Mouse (Mus musculus) neural tube, embryonic 14.5 days (tissue): ENCODE data around the gene Cdkn1a. TPM values are rescaled to one million over a fixed set of nuclear protein-coding genes. Genes with fewer than 3 reads are reported as not detected.

Experiments used
- ATAC-seq: fragments of 200-750 bp; cut with Nextera tagmentation; 2 replicates; pipeline ENCODE4 v1.8.0; 2017; ENCODE audit warnings: low read depth, mild to moderate bottlenecking, moderate TSS enrichment, moderate library complexity
- H3K27ac ChIP-seq: fragments of 300-500 bp; sonication (generic); 2 replicates; pipeline ENCODE4 v1.5.1; 2014; ENCODE audit warnings: low read depth, mild to moderate bottlenecking, control low read depth, low read length, moderate library complexity, mixed read lengths
- H3K27me3 ChIP-seq: fragments of 300-500 bp; sonication (generic); 2 replicates; pipeline ENCODE4 v1.6.1; 2014; ENCODE audit warnings: low read length; ENCODE audit not compliant: control insufficient read depth, insufficient read depth
- H3K36me3 ChIP-seq: fragments of 300-500 bp; sonication (generic); 2 replicates; pipeline ENCODE4 v1.6.1; 2014; ENCODE audit warnings: low read length, mixed read lengths; ENCODE audit not compliant: control insufficient read depth, insufficient read depth
- H3K4me1 ChIP-seq: fragments of 300-500 bp; sonication (generic); 2 replicates; pipeline ENCODE4 v1.6.1; 2014; ENCODE audit warnings: low read length; ENCODE audit not compliant: control insufficient read depth, insufficient read depth
- H3K4me2 ChIP-seq: fragments of 300-500 bp; sonication (generic); 2 replicates; pipeline ENCODE4 v1.6.1; 2014; ENCODE audit warnings: mild to moderate bottlenecking, low read depth, low read length, control low read depth
- H3K4me3 ChIP-seq: fragments of 300-500 bp; sonication (generic); 2 replicates; pipeline ENCODE4 v1.5.1; 2014; ENCODE audit warnings: low read depth, low read length, control low read depth, mixed read lengths
- H3K9ac ChIP-seq: fragments of 300-500 bp; sonication (generic); replicated peaks from 2 replicates; pipeline ENCODE4 v1.6.1; 2014; ENCODE audit warnings: low read depth, mild to moderate bottlenecking, control low read depth, low read length, mixed read lengths
- H3K9me3 ChIP-seq: fragments of 300-500 bp; sonication (generic); 2 replicates; pipeline ENCODE4 v1.6.1; 2016; ENCODE audit warnings: low read length; ENCODE audit not compliant: control insufficient read depth
- WGBS: fragments of 180-500 bp; shearing (Covaris S2); extraction: QIAGEN DNeasy Blood & Tissue Kit; methylation state at CpG from one replicate; pipeline ENCODE4 v1.1.7; 2014; 5-methylcytosine and 5-hydroxymethylcytosine counted together
- polyA plus RNA-seq: library from polyadenylated mRNA; unstranded; fragments of >200 nt; fragmentation: Nextera tagmentation; extraction: Ambion mirVana; gene quantifications from 2 replicates; pipeline ENCODE4 v1.2.1, GENCODE M21; 2014

Gene Cdkn1a
- polyA plus RNA-seq, 1 experiment from 2014 or later = 81.1 TPM

DNA sequence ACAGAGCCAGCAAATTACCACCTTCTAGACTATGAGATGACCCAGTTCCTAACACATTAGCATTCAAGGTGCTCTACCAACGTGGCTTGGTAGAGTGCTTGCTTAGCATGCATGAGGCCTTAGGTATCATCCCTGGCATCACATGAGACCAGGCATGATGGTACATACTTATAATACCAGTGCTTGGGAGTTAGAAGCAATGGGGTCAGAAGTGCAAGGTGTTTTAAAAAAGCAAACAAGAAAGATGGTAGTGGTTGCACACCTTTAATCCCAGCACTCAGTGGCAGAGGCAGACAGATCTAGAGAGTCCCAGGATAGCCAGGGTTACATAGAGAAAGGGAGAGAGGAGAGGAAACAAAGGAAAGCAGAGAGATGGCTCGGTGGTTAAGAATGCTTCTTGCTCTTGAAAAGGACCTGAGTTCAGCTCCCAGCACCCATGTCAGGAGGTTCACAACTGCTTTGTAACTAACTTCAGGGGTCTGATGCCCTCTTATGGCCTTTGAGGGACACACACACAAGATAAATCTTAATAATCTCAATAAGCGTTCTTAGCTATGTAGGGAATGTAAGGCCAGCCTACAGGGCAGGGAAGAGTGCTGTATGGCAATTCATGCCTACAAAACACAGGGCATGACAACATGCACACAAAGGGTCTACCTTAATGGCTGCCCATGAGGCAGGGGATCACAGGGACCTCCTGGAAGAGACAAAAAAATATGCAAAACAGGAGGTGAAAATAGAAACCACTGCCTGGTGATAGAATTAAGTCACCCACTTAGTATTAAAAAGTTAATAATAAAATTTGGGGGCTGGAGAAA lies 42.9 kb upstream of the Cdkn1a start:
- WGBS = 68% methylated on average over 3 of the region's 3 CpGs
- H3K36me3 ChIP-seq = peaks cover 26% of the 10 kb centered on the region
- no peaks in the 10 kb centered on the region for H3K27me3 ChIP-seq
- no peaks in the 10 kb centered on the region for H3K4me1 ChIP-seq
- ATAC-seq = no peak
- H3K27ac ChIP-seq = no peak overlapping the region
- H3K4me2 ChIP-seq = no peak overlapping the region
- no peak overlapping the region for H3K9ac ChIP-seq
- no peaks in the 10 kb centered on the region for H3K9me3 ChIP-seq
- H3K4me3 ChIP-seq = no peak overlapping the region

- Histone ChIP-seq H3K4me1 (no peaks in the 10 kb centered on the region), H3K4me2 (no peak overlapping the region), H3K27me3 (no peaks in the 10 kb centered on the region), H3K9me3 (no peaks in the 10 kb centered on the region), H3K9ac (no peak overlapping the region), H3K4me3 (no peak overlapping the region), H3K27ac (no peak overlapping the region), H3K36me3 (peaks cover 20% of the 10 kb centered on the region)
- peak; percentile 35; the same call in 1 of the 2 replicates for ATAC-seq
- WGBS = 19% methylated on average over 13 of the region's 13 CpGs
Measured at GRCm38 (mm10) chr17:29048748-29049507, 41.8 kb upstream of the Cdkn1a start.

GRCm38 (mm10) chr17:29049508-29049889 lies 41.3 kb upstream of the Cdkn1a start:
- no peak; the same call in 1 of the 2 replicates for ATAC-seq
- Histone ChIP-seq H3K4me1 (no peaks in the 10 kb centered on the region), H3K36me3 (peaks cover 15% of the 10 kb centered on the region), H3K9ac (no peak overlapping the region), H3K27me3 (no peaks in the 10 kb centered on the region), H3K27ac (no peak overlapping the region), H3K4me3 (no peak overlapping the region), H3K4me2 (no peak overlapping the region), H3K9me3 (no peaks in the 10 kb centered on the region)
- WGBS = 77% methylated on average over 5 of the region's 5 CpGs

GRCm38 (mm10) chr17:29049923-29050322 lies 40.9 kb upstream of the Cdkn1a start:
- Histone ChIP-seq H3K4me2 (no peak overlapping the region), H3K9ac (no peak overlapping the region), H3K27me3 (no peaks in the 10 kb centered on the region), H3K27ac (no peak overlapping the region), H3K4me3 (no peak overlapping the region), H3K9me3 (no peaks in the 10 kb centered on the region), H3K4me1 (no peaks in the 10 kb centered on the region), H3K36me3 (peaks cover 11% of the 10 kb centered on the region)
- no peak for ATAC-seq
- WGBS = 85% methylated on average over 7 of the region's 7 CpGs

DNA sequence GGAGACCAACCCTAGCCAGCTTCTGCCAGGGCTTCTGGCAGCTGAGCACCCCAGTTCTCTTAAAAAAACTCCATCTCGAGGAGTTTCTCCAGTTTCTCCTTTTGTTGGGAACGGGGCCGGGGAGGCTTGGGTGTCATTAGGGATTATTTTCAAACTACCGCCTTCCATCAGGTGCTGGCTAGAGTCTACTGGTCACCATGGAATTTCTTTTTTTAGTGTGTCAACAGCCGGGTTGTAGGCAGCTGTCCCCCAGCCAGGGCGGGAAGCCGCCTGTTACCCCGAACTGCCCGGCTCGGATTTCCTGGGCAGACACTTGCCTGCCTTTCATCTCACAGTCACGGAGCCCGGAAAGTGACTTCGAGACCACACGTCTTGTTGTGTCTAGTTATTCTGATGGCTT lies 40.0 kb upstream of the Cdkn1a start:
- 50% methylated on average over 14 of the region's 14 CpGs for WGBS
- H3K9me3 ChIP-seq = no peaks in the 10 kb centered on the region
- H3K4me3 ChIP-seq = no peak overlapping the region
- no peak overlapping the region for H3K27ac ChIP-seq
- H3K36me3 ChIP-seq = 0 out of 2 replicates have a peak, but pooled peaks cover 5% of the 10 kb centered on the region
- no peaks in the 10 kb centered on the region for H3K27me3 ChIP-seq
- H3K9ac ChIP-seq = no peak overlapping the region
- no peaks in the 10 kb centered on the region for H3K4me1 ChIP-seq
- no peak for ATAC-seq
- H3K4me2 ChIP-seq = no peak overlapping the region

DNA sequence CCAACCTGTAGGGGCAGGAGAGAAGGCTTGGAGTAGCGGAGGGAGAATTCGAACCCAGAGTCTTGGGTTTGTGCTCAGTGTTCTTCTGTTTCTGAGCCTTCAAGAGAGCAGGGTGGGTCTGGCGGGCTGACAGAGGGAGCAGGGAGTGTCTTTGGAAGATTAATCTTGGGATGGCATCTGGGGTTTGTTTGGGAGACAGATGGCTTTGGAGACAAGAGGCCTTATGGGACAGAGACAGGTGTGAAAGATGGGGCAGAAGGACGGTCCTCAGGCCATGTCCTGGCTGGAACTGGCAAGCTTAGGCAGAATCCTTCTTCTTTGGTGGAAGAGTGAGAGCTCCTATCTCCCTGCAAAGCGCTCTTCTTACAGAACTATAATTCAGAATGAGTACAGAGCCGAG lies 37.7 kb upstream of the Cdkn1a start:
- Histone ChIP-seq H3K9me3 (no peaks in the 10 kb centered on the region), H3K27ac (no peak overlapping the region), H3K36me3 (no peaks in the 10 kb centered on the region), H3K9ac (no peak overlapping the region), H3K27me3 (no peaks in the 10 kb centered on the region), H3K4me3 (no peak overlapping the region), H3K4me1 (no peaks in the 10 kb centered on the region), H3K4me2 (no peak overlapping the region)
- WGBS = 79% methylated on average over 6 of the region's 6 CpGs
- no peak for ATAC-seq

DNA sequence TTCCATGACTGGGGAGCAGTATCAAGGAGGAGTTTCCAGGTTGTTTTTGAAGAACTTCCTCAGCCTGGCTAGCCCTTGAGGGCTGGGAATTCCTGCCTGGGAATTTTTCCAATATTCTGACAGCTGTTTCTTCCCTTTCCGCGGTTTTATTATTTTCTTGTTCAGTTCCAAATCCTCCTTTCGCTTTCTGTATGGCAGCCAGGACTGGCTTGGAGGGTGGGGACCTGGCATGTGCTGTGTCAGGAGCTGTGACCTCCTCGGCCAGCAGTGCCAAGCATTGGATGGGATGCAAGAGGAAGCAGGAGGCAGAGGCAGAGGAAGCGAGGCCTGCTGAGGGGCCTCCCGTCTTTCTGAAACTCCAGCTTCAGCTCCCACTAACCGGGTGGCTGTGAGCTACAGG lies 36.9 kb upstream of the Cdkn1a start:
- Histone ChIP-seq H3K4me2 (no peak overlapping the region), H3K27me3 (no peaks in the 10 kb centered on the region), H3K4me3 (no peak overlapping the region), H3K9ac (no peak overlapping the region), H3K36me3 (no peaks in the 10 kb centered on the region), H3K9me3 (no peaks in the 10 kb centered on the region), H3K4me1 (no peaks in the 10 kb centered on the region), H3K27ac (no peak overlapping the region)
- no peak for ATAC-seq
- WGBS = 68% methylated on average over 7 of the region's 7 CpGs

- Histone ChIP-seq H3K9ac (no peak overlapping the region), H3K4me2 (no peak overlapping the region), H3K27me3 (no peaks in the 10 kb centered on the region), H3K4me1 (no peaks in the 10 kb centered on the region), H3K9me3 (no peaks in the 10 kb centered on the region), H3K4me3 (no peak overlapping the region), H3K27ac (no peak overlapping the region), H3K36me3 (no peaks in the 10 kb centered on the region)
- WGBS = 82% methylated on average over 6 of the region's 6 CpGs
- no peak for ATAC-seq
Measured at GRCm38 (mm10) chr17:29054429-29054828, 36.3 kb upstream of the Cdkn1a start.

DNA sequence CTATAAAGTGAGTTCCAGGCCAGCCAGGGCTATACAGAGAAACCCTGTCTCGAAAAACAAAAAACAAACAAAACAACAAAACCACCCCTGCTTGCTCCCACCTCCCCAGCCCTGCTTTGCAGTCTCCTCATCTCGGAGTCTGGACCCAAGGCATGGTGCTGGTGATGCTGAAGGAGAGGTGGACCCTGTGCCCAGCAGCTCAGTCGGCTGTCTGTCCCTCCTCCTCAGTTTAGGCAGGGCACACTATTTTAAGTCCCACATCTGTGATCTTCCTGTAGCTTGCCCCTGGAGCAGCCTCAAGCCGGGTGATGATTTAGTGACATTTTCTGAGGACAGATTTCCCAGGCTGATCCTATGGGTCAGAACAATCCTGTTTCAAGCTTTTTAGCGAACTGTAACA lies 35.2 kb upstream of the Cdkn1a start:
- 48% methylated on average over 5 of the region's 5 CpGs for WGBS
- Histone ChIP-seq H3K9ac (no peak overlapping the region), H3K36me3 (no peaks in the 10 kb centered on the region), H3K4me3 (no peak overlapping the region), H3K9me3 (no peaks in the 10 kb centered on the region), H3K27me3 (no peaks in the 10 kb centered on the region), H3K4me1 (no peaks in the 10 kb centered on the region), H3K4me2 (no peak overlapping the region), H3K27ac (no peak overlapping the region)
- no peak for ATAC-seq
